Mouse (Mus musculus) forebrain, embryonic 12.5 days (tissue): ENCODE measurements around the gene AC124502.3. TPM values are rescaled to one million over a fixed set of nuclear protein-coding genes. Genes with fewer than 3 reads are reported as not detected.
A peak's percentile ranks its signal among the peaks of the same experiment; 100 is the strongest.
"Not testable (repeated sequence)": the region's sequence is repeated elsewhere in the genome, so short reads cannot be mapped to it uniquely, and the experiment has no call there.

Source experiments
- ATAC-seq: fragments of 200-750 bp; cut with Nextera tagmentation; 2 replicates; pipeline ENCODE4 v1.8.0; 2017; ENCODE audit warnings: moderate TSS enrichment; ENCODE audit not compliant: low FRiP score
- H3K27ac ChIP-seq: fragments of 300-500 bp; sonication (generic); 2 replicates; pipeline ENCODE4 v1.5.1; 2016; ENCODE audit warnings: mild to moderate bottlenecking
- H3K27me3 ChIP-seq: fragments of 300-500 bp; sonication (generic); 2 replicates; pipeline ENCODE4 v1.6.1; 2016; ENCODE audit warnings: mild to moderate bottlenecking
- H3K36me3 ChIP-seq: fragments of 300-500 bp; sonication (generic); replicated peaks from 2 replicates; pipeline ENCODE4 v1.6.1; 2016; ENCODE audit warnings: mild to moderate bottlenecking
- H3K4me1 ChIP-seq: fragments of 300-500 bp; sonication (generic); 2 replicates; pipeline ENCODE4 v1.6.1; 2016
- H3K4me2 ChIP-seq: fragments of 300-500 bp; sonication (generic); 2 replicates; pipeline ENCODE4 v1.6.1; 2016; ENCODE audit warnings: mild to moderate bottlenecking, moderate library complexity
- H3K4me3 ChIP-seq: fragments of 300-500 bp; sonication (generic); replicated peaks from 2 replicates; pipeline ENCODE4 v1.5.1; 2016; ENCODE audit warnings: mild to moderate bottlenecking
- H3K9ac ChIP-seq: fragments of 300-500 bp; sonication (generic); 2 replicates; pipeline ENCODE4 v1.6.1; 2016; ENCODE audit warnings: mild to moderate bottlenecking
- H3K9me3 ChIP-seq: fragments of 300-500 bp; sonication (generic); 2 replicates; pipeline ENCODE4 v1.6.1; 2016
- WGBS: fragments of 180-500 bp; shearing (Covaris S2); methylation state at CpG from one replicate; pipeline ENCODE4 v1.1.7; 2016; 5-methylcytosine and 5-hydroxymethylcytosine counted together
- polyA plus RNA-seq: library from polyadenylated mRNA; unstranded; fragments of >200 nt; fragmentation: Nextera tagmentation; extraction: Ambion mirVana; gene quantifications from 2 replicates; pipeline ENCODE4 v1.2.1, GENCODE M21; 2016

AC124502.3 gene
- polyA plus RNA-seq, 1 experiment from 2014 or later: 3.4 TPM

DNA sequence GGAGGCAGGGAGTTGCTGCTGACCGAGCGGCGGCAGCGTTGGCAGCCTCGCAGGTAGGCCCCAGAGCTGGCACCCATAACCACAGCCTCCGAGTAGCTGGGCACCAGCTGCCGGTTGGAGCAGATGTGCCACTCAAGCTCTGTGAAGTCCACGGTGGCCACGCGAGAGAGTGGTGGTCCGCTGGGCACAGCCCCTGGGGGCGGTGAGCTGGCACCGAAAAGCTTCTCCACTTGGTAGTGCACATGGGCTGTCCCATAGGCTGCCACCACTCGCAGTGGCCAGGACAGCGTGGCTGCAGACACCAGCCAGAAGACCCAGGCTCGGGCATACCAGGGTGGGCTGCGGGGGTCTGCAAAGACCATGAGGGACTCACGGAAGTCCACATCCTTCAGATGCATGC lies 43.3 kb downstream of the AC124502.3 start:
- peaks cover 12% of the 10 kb centered on the region for H3K4me1 ChIP-seq
- H3K36me3 ChIP-seq: no peaks in the 10 kb centered on the region
- peaks cover 76% of the 10 kb centered on the region for H3K27me3 ChIP-seq
- H3K9ac ChIP-seq: no peak overlapping the region
- WGBS: 70% methylated on average over 18 of the region's 18 CpGs
- H3K4me2 ChIP-seq: no peak overlapping the region
- 0 out of 2 replicates have a peak overlapping the region, but pooled peaks have one; percentile 2 for H3K4me3 ChIP-seq
- ATAC-seq: no peak
- no peaks in the 10 kb centered on the region for H3K9me3 ChIP-seq
- H3K27ac ChIP-seq: no peak overlapping the region

DNA sequence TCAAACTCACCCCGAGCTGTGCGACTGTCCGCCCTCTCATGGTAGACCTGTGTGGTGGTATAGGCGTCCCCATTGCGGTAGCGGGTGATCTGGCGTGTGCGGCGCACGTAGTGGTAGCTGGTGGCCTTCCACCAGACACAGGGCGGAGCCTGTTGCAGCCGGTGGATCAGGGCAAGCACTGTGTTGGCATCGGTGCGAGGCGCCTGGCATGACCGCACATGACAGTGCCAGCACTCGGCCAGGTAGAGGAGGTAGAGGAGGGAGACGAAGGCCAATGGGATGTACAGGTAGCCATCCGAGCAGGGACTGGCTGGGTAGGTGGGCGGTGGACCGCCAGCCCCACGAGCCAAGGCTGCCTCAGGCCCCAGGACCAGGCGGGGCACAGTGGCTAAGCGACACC lies 43.9 kb downstream of the AC124502.3 start:
- H3K27me3 ChIP-seq: peaks cover 76% of the 10 kb centered on the region
- no peaks in the 10 kb centered on the region for H3K9me3 ChIP-seq
- ATAC-seq: no peak
- H3K36me3 ChIP-seq: no peaks in the 10 kb centered on the region
- H3K27ac ChIP-seq: no peak overlapping the region
- WGBS: 76% methylated on average over 24 of the region's 24 CpGs
- no peak overlapping the region for H3K4me2 ChIP-seq
- H3K4me1 ChIP-seq: peaks cover 16% of the 10 kb centered on the region
- H3K4me3 ChIP-seq: 0 out of 2 replicates have a peak overlapping the region, but pooled peaks have one; percentile 2
- H3K9ac ChIP-seq: no peak overlapping the region

DNA sequence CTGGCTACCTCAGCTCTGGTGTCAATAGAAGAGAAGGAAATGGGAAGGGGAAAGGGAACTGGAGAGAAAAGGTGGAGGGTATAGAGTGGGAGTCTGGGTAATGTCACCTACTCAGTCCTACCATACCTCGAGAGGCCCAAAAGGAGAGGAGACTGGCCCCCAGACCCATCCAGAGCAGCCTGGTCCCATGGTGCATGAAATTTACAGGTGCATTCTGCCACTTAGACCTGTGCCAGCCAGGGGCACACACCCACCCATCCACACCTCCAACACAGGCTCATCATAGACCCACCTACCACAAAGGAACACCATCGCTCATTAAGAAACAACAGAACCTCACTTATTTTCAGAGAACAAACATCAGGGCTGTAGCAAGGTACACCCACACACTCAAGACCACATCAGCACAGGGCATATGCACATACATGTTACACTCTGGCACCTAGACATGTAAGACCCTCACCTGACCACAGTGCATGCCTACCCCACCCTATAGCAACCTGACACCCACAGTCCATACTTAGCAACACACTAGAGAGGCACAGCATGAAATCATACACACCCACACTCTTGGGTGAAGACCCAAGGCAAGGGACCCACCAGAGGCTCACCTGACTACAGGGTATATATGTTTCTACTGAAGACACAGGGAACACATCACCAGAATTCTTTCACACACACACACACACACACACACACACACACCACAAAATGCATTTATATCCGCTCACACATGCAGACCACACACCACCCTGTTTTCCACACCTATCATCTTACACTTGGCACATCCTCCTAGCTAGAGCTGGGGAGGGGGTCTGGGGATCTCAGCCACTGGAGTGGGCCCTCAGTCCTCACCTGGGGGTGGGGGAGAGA lies 45.5 kb downstream of the AC124502.3 start:
- peaks cover 72% of the 10 kb centered on the region for H3K27me3 ChIP-seq
- peak overlapping the region; percentile 48; the same call in 1 of the 2 replicates for H3K4me3 ChIP-seq
- H3K27ac ChIP-seq: no peak overlapping the region
- no peak for ATAC-seq
- H3K9ac ChIP-seq: no peak overlapping the region
- 66% methylated on average over 3 of the region's 3 CpGs for WGBS
- H3K4me2 ChIP-seq: peak overlapping the region; percentile 83; the same call in 1 of the 2 replicates
- peaks cover 22% of the 10 kb centered on the region for H3K4me1 ChIP-seq
- no peaks in the 10 kb centered on the region for H3K9me3 ChIP-seq
- no peaks in the 10 kb centered on the region for H3K36me3 ChIP-seq

DNA sequence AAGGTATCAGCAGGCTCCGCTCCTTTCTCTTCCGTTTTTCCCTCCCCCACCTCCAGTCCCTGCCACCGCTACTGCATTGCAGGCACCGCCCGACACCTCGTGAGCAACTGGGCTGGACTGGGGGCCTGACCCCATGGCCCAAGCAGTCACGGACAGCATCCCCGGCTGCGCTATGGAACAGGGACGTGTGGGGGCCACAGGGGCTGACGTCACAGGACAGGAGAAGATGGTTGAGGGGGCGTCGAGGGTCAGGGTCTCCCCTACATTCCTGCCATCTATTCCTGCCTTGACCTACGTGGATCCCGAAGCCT lies 46.1 kb downstream of the AC124502.3 start:
- Histone ChIP-seq H3K36me3 (0 out of 2 replicates have a peak, but pooled peaks cover 4% of the 10 kb centered on the region), H3K9ac (peak overlapping the region; percentile 57; the same call in 1 of the 2 replicates), H3K4me1 (peaks cover 28% of the 10 kb centered on the region), H3K4me3 (peak overlapping the region; percentile 48), H3K27me3 (peaks cover 68% of the 10 kb centered on the region), H3K9me3 (no peaks in the 10 kb centered on the region), H3K4me2 (peak overlapping the region; percentile 83), H3K27ac (no peak overlapping the region)
- 5% methylated on average over 15 of the region's 15 CpGs for WGBS
- ATAC-seq: no peak

DNA sequence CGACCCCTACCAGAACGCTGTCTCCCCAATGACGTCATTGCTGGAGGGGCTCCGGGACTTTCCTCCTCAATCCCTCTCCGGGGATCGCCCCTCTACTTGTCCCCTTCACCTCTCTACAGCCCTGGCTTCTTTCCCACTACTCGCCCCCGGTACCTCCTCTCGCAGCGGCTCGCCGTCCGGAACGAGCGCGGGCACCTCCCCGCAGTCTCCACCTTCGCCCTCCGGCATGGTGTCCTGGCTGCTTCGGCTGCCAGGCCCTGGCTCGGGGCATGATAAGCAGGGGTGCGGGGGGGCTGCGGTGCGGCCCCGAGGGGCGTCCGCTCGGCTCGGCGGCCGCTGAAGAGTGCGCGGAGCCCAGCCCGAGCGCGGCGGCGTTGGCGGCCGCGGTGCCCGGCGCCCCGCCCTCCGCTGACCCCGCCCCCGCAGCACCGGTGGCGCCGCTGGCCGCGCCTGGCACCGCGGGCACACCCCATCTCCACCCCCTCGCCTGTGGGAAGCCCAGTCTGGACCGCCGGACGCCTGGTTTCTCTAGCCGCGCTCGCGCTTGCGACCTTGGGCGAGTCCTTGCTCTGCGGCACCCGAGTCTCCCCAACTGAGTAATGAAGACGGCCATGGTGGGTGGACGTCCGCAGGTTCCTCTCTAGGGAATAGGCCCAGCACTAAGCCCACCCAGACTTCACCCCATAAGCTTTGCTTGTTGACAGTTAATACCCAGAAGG lies 46.6 kb downstream of the AC124502.3 start, which contains the start of gene Tmem151a:
Tmem151a (minus strand) TSS at position 387 of the 719 bp plus-strand sequence.
- Histone ChIP-seq H3K4me3 (peak within 1 kb of the TSS; percentile 48), H3K36me3 (peaks cover 7% of the 10 kb centered on the region; the same call in 1 of the 2 replicates), H3K9ac (peak within 1 kb of the TSS; percentile 57), H3K4me2 (peak within 1 kb of the TSS; percentile 83), H3K4me1 (peaks cover 28% of the 10 kb centered on the region), H3K27me3 (peaks cover 63% of the 10 kb centered on the region), H3K9me3 (no peaks in the 10 kb centered on the region), H3K27ac (no peak within 1 kb of the TSS)
- under 1% methylated on average over 69 of the region's 69 CpGs for WGBS
- no peak for ATAC-seq

DNA sequence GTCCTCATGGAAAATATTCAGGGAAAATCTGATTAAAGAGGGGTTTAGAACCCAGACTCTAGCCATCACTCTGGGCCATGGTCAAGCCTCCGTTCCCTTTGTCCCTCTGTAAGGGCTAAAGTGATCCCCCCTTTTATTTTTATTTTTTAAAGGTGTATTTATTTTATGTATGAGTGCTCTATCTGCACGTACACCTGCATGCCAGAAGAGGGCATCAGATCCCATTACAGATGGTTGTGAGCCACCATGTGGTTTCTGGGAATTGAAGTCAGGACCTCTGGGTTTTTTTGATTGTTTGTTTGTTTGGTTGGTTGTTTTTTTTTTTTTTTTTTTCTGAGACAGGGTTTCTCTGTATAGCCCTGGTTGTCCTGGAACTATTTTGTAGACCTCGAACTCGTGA lies 47.8 kb downstream of the AC124502.3 start:
- not testable (repeated sequence) for H3K4me3 ChIP-seq, H3K27ac ChIP-seq, ATAC-seq, H3K9me3 ChIP-seq, H3K9ac ChIP-seq, H3K4me2 ChIP-seq
- 61% methylated on average over 4 of the region's 4 CpGs for whole genome bisulfite sequencing
- H3K27me3 ChIP-seq: peaks cover 51% of the 10 kb centered on the region
- peaks cover 28% of the 10 kb centered on the region for H3K4me1 ChIP-seq
- peaks cover 18% of the 10 kb centered on the region for H3K36me3 ChIP-seq

DNA sequence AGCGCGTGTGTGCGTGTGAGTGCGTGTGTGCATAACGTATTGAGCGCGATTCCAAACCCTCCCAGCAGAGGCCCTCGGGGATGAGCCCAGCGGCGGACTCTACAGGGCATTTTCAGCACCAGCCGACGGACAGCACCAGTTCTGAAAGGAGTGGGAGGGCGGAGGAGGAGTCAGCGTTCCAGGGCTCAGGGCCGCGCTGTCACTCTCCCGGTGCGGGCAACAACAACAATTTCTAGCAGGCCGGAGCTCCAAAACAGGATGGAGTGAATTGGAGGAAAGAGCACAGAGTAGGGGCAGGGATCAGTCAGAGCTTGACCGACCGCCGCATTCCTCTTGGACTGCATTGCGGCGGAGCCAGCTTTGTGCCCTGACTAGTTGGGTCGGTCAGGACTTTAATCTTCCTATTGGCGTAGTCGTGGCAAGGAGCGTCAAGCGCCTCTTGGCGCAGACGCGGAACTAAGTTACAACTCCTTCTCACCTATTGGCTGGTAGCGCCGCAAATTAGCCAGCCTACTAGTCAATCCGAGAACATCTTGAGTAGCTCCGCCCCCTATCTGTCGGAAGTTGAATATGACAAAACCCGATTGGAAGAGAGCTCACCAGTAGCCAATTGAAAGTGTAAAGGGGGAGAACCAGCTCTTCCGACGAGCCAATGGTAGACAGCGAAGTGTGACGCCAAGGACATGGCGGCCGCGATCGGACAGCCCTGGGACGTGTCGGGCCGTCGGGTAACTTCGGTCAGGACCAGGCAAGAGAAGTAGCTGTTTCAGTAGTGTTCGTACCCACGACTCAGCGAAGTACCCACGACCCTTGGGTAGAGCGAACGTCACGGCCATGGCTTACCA lies 49.4 kb downstream of the AC124502.3 start, which contains the start of gene Yif1a:
Yif1a (plus strand) TSS at position 655 of the 845 bp plus-strand sequence.
- H3K4me3 ChIP-seq: peak within 1 kb of the TSS; percentile 85
- peak within 1 kb of the TSS; percentile 74 for H3K9ac ChIP-seq
- peaks cover 29% of the 10 kb centered on the region for H3K4me1 ChIP-seq
- H3K27ac ChIP-seq: peak within 1 kb of the TSS; percentile 78
- ATAC-seq: peak; percentile 96
- H3K27me3 ChIP-seq: peaks cover 35% of the 10 kb centered on the region
- WGBS: under 1% methylated on average over 58 of the region's 58 CpGs
- peak within 1 kb of the TSS; percentile 87 for H3K4me2 ChIP-seq
- H3K36me3 ChIP-seq: peaks cover 34% of the 10 kb centered on the region
- no peaks in the 10 kb centered on the region for H3K9me3 ChIP-seq

DNA sequence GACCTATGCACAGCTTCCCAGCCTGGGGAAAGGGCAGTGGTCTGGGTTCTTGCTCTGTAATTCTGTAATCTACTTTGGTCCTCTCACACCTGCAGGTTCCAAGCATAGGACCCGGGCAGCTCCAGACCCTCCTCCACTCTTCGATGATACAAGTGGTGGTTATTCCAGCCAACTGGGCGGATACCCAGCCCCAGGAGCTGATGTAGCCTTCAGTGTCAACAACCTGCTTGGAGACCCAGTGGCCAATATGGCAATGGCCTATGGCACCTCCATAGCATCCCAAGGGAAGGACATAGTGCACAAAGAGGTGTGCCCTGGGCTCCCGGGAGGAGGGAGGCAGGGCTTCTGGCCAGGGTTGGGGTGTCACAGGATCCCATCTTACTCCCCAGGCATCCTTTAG lies 50.6 kb downstream of the AC124502.3 start:
- peak overlapping the region; percentile 74; the same call in 1 of the 2 replicates for H3K9ac ChIP-seq
- WGBS: 91% methylated on average over 4 of the region's 4 CpGs
- ATAC-seq: no peak
- H3K27me3 ChIP-seq: peaks cover 23% of the 10 kb centered on the region
- peak overlapping the region; percentile 87 for H3K4me2 ChIP-seq
- peak overlapping the region; percentile 85 for H3K4me3 ChIP-seq
- no peaks in the 10 kb centered on the region for H3K9me3 ChIP-seq
- H3K27ac ChIP-seq: no peak overlapping the region
- H3K4me1 ChIP-seq: peaks cover 41% of the 10 kb centered on the region
- H3K36me3 ChIP-seq: peaks cover 42% of the 10 kb centered on the region

DNA sequence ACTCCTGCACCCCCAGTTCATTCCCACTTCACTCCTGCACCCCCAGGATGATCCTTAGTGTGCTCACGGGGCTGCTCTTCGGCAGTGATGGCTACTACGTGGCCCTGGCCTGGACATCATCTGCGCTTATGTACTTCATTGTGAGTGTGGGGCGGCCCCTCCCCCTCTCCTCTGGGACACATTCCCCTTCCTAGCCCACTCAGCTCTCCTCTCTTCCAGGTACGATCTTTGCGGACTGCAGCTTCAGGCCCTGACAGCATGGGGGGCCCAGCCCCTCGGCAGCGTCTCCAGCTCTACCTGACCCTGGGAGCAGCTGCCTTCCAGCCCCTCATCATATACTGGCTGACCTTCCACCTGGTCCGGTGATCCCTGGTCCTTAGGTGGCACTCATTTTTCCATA lies 53.4 kb downstream of the AC124502.3 start:
- Histone ChIP-seq H3K36me3 (peaks cover 42% of the 10 kb centered on the region), H3K4me3 (no peak overlapping the region), H3K9ac (no peak overlapping the region), H3K27ac (no peak overlapping the region), H3K9me3 (no peaks in the 10 kb centered on the region), H3K4me2 (no peak overlapping the region), H3K4me1 (peaks cover 57% of the 10 kb centered on the region), H3K27me3 (no peaks in the 10 kb centered on the region)
- ATAC-seq: no peak
- 88% methylated on average over 10 of the region's 10 CpGs for WGBS

DNA sequence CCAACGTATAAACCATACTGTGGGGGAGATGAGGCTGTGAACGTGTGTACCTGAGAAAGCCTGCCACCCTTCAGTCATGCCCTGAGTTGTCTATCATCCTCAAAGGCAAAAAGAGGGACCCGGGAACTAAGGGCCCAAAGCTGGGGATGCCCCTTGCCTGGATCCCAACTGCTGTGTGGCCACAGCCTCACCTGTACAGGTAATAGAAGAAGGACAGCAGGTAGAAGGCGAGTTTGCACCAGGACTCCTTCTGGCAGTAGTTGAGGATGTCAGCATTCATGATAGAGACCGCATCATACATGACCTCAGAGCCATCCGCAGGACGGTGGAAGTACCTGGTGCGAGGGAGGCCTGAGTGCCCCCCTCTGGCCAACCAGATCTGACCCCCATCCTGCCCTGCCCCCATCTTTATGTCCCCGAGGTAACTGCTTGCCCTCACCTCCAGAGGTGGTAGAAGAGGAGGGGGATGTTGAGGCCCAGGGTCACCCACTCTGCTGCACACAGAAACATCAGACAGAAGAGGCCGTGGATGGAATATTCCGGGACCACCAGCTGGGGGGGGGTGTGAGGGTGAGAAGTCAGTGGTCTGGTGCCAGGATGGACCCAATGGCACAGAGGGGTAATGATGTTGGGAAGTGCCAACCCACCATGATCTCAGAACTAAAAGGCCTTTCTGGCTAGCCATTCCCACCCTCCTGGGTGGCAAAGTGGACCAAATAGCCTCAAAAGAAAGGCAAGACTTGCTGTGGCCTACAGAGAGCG lies 55.0 kb downstream of the AC124502.3 start:
- WGBS: 73% methylated on average over 12 of the region's 12 CpGs
- Histone ChIP-seq H3K9me3 (no peaks in the 10 kb centered on the region), H3K36me3 (peaks cover 42% of the 10 kb centered on the region), H3K27me3 (no peaks in the 10 kb centered on the region), H3K4me1 (peaks cover 66% of the 10 kb centered on the region), H3K4me3 (peak overlapping the region; percentile 79), H3K4me2 (peak overlapping the region; percentile 96), H3K9ac (peak overlapping the region; percentile 48; the same call in 1 of the 2 replicates), H3K27ac (peak overlapping the region; percentile 66)
- peak; percentile 0; the same call in 1 of the 2 replicates for ATAC-seq

DNA sequence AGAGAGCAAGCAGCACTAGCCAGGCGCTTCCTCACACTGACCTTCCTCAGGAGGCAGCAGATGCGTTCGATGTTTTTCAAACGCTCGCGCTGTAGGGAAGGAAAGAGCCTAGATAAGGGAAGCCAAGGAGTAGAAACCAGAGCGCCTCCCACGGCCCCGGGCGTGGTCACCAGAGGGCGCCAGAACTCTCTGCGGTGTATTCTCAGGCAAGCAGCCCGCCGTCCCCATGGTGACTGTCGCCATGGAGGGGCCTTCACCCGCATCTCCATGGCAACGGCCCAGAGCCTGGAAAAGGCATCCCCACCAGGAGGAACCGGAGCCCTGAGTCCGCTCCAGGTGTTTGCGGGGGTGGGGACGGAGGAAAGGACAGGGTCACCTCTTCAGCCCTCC lies 55.5 kb downstream of the AC124502.3 start:
- peak overlapping the region; percentile 91 for H3K27ac ChIP-seq
- no peaks in the 10 kb centered on the region for H3K27me3 ChIP-seq
- H3K9ac ChIP-seq: peak overlapping the region; percentile 48; the same call in 1 of the 2 replicates
- H3K36me3 ChIP-seq: peaks cover 44% of the 10 kb centered on the region
- H3K4me1 ChIP-seq: peaks cover 67% of the 10 kb centered on the region
- ATAC-seq: peak; percentile 74
- under 1% methylated on average over 21 of the region's 21 CpGs for WGBS
- no peaks in the 10 kb centered on the region for H3K9me3 ChIP-seq
- peak overlapping the region; percentile 96 for H3K4me2 ChIP-seq
- H3K4me3 ChIP-seq: peak overlapping the region; percentile 79
